Mouse (Mus musculus) gastrocnemius, postnatal 10 days (tissue): Measurements from ENCODE around the gene Ccnf. TPM values are rescaled to one million over a fixed set of nuclear protein-coding genes. Genes with fewer than 3 reads are reported as not detected.

Experiments used
- DNase-seq: peaks from one replicate; pipeline ENCODE4 v3.0.0; 2021; ENCODE audit warnings: mixed read lengths
- microRNA-seq, 2 experiments: library from miRNA; unstranded; fragments of <30 nt; microRNA quantifications; one replicate each; pipeline ENCODE4 v1.2.0; 2021
- total RNA-seq, 2 experiments: library from RNA; stranded (reverse); gene quantifications; 2 replicates each; pipeline ENCODE4 v1.2.3; 2021

Gene Ccnf
- total RNA-seq, 2 experiments from 2014 or later: 5.0 to 8.2 TPM

DNA sequence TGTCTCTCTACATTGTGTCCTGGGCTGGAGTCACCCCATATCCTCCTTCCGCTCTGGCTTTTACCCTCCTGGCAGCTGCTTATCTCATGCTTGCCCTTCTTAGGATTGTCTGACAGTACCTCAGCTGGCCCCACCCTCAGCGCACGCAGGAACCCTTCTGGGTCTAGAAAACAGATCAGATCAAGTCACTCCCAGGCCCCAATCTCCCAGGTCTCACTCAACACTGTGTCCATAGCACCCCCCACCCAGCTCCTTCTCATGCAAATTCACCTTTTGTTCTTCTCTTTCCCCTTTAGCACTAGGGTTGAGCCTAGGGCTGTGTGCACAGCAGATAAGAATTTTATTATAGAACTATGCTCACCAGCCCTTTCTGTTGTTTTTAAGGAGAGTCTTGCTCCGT is 48.2 kb downstream of the Ccnf start:
- no peak for DNase-seq

DNA sequence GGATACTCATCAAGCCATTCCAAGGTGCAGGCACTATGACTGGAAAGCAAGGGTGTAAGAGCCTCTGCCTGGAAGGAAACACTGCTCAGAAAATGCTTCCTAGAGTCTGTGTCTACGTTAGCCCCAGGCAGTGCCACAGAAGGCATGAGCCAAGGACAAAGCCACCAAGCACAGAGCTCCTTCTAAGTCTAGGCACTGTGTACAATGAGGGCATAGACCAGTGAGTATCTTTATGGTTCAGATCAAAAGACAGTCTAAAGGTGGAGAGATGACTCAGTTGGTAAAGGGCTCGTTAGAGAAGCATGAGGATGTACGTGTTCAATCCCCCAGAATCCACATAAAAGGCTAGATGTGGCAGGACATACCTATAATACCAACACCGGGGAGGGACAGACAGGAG is 50.2 kb downstream of the Ccnf start:
- DNase-seq: no peak

GRCm38 (mm10) chr17:24199741-24200140 is 51.5 kb downstream of the Ccnf start:
- no peak for DNase-seq

DNA sequence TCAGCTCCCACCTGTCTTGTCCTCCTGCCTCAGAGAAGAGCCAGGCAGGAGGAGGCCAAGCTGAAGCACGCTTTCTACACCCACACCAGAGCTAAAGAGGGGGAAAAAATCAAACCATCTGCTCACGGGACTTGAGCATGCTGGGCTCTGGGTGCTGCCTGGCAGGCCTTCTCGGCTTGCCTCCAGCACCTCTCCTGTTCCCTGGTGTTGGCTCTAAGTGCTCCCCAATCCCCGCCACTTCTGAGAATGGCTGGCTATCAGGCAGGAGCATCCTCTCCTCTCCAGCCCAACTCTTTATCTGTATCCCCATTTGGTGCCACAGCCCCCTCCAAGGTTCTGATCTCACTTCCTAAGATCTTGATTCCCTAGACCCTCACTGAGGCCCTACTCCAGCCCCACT is 52.0 kb downstream of the Ccnf start:
- no peak for DNase-seq

DNA sequence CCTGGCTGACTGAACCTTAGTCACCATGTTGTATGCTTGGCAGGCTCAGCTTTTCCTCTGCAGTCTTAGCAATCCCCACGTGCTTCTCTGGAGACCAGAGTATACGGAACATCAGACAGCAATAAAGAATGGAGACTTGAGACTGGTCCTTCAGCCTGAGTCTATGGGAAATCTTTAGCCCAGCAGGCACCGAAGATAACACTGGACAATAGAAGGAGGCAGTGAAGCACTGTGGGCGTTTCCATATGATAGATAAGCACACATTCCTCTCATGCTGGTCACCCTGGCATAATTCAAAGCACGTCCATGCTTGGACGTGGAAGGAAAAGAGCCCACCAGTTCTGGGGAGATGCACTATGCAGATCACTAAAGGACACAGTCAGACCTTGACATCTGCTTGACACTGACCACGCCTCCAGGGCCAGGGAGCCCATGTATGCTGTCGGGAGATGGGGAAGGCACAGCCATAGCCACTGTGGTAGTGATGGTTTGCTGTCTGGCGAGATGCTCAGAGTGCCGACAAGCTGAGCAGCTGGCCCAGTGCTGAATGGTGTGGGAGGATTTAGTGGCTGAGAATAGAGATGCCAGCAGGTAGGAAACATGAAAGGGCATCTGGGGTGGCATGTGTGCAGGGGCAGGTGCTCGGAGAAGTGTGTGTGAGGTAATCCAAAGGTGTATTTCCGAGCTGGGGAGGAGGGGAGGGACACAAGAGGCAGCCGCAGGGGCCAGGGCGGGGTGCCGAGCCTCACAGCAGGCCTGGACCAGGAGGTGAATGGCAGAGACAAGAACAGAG is 54.1 kb downstream of the Ccnf start:
- no peak for DNase-seq

DNA sequence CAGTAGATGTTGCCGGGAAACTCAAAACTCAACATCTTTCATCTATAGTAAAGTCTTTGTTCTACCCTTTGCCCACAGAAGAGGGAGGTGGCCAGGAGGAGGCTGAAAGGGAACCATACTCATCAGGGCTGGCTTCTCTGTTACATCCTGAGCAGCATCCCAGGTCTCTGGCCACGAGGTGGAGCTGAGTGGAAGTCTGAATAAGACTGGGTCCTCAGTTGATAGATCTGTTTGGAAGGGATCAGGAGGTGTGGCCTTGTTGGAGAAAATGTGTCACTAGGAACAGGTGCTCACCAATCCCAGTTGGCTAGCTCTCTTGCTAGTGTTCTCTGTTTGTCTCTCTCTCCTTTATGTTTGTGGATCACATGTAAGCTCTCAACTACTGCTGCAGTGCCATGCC is 55.9 kb downstream of the Ccnf start:
- no peak for DNase-seq

DNA sequence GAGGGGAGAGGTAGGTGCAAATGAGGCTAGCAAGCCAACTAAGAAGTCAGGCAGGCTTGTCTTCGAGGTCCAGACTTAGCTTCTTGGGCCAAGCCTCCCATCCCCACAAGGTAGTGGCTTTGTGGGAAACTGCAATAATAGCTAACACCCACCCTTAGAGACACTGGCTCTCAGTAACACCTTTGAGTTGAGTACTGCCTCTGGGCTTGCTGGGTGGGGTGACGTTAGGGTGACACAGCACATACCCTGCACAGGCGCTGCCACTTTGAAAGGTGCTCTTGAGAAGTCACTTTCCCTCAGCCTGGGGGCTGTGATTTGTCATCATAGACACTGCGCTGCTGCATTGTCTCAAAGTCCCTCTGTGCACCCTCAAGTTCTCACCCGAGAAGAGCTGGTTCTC is 57.5 kb downstream of the Ccnf start:
- DNase-seq: no peak

GRCm38 (mm10) chr17:24193268-24193667 is 58.0 kb downstream of the Ccnf start:
- no peak for DNase-seq

- DNase-seq: no peak
These were observed 58.4 kb downstream of the Ccnf start for GRCm38 (mm10) chr17:24192848-24193247.

DNA sequence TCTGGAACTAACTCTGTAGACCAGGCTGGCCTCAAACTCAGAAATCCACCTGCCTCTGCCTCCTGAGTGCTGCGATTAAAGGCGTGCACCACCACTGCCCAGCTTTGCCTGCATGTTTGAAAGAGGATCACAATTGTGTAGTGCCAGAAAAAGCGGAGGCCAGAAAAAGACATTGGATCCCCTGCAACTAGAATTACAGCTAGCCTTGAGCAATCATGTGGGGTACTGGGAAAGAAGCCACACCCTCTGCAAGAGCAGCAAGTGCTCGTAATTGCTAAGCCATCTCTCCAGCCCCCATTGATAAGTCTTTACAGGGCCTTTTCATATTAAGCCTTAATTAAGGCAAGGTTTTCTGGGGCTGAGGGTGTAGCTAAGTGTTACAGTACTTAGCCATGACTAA is 59.8 kb downstream of the Ccnf start:
- no peak for DNase-seq

DNA sequence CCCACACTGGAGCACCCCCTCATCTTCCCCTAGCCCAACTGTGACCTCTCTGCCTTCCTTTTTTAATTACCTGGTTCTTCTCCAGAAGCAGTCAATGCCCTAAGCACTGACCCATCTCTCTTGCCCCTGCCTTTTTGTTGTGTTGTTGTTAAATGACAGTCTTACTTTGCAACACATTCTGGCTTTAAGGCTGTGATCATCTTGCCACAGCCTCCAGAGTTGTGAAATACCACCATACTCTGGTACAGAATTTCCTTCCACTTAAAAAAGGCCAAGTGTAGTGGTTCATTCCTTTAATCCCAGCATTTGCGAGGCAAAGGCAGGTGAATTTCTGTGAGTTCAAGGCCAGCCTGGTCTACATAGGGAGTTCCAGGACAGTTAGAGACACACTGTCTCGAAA is 60.4 kb downstream of the Ccnf start:
- DNase-seq: no peak

- no peak for DNase-seq
These were observed 77.0 kb downstream of the Ccnf start for GRCm38 (mm10) chr17:24174259-24174658.

DNA sequence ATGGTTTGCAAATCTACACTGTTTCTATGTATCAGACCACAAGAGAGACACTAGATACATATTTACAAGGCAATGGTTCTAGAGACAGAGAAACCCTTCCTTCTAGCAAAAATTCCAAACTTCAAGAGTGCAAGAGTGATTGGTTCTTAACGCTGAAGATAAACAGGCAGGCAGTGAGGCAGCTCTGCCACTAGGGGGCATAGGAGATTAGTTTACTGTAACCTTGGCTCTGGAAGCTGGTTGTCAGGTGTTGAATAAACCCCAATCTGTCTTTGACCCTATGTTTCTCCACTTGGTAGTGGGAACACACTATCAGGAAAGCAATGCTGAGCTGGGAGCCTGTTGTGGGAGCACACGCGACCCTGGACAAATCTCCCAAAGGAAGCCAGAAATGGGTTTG is 77.9 kb downstream of the Ccnf start:
- DNase-seq: peak; percentile 66

Small RNAs within 50 kb of the gene (microRNA-seq; reads per million reads assigned to microRNA genes)
- gene Mir5134 (0 to 0.32 reads per million in 2 experiments), gene Mir6965 (0 to 0.64 reads per million in 2 experiments)

Other genes with a start within 250 kb of the Ccnf start
- not detected for gene Prss27, start 213.3 kb downstream of the Ccnf start, total RNA-seq
- gene Kctd5, start 178.0 kb downstream of the Ccnf start, total RNA-seq: 10 to 100 TPM; 16.9 to 18.2 TPM
- gene Pdpk1, start 100.6 kb downstream of the Ccnf start, total RNA-seq: 10 to 100 TPM; 44.2 to 47.0 TPM
- 10 to 100 TPM; 12.0 to 16.6 TPM for gene Amdhd2, start 87.7 kb downstream of the Ccnf start, total RNA-seq
- 100 to 1,000 TPM; 180 to 191 TPM for gene Atp6v0c, start 81.8 kb downstream of the Ccnf start, total RNA-seq
- 1 to 10 TPM; 5.8 to 8.9 TPM for gene Tbc1d24, start 45.9 kb downstream of the Ccnf start, total RNA-seq
- gene Ntn3, start 42.0 kb downstream of the Ccnf start, total RNA-seq: 1 to 10 TPM; 1.6 to 2.5 TPM
- gene Tedc2, start 30.6 kb downstream of the Ccnf start, total RNA-seq: 1 to 10 TPM; 2.5 to 4.0 TPM
- gene Abca17, start 99.6 kb upstream of the Ccnf start, total RNA-seq: under 1 TPM in 1 of 2 experiments, not detected in 1; 0.05 TPM
- gene Abca3, start 100.5 kb upstream of the Ccnf start, total RNA-seq: 10 to 100 TPM; 10.2 to 11.4 TPM
- 10 to 100 TPM; 59.1 to 67.5 TPM for gene Rnps1, start 163.1 kb upstream of the Ccnf start, total RNA-seq
- 100 to 1,000 TPM; 147 to 161 TPM for gene Eci1, start 175.2 kb upstream of the Ccnf start, total RNA-seq
- gene Dnase1l2, start 191.6 kb upstream of the Ccnf start, total RNA-seq: 1 to 10 TPM in 1 of 2 experiments, under 1 TPM in 1; 0.63 to 1.7 TPM
- 10 to 100 TPM; 10.8 to 17.3 TPM for gene E4f1, start 218.8 kb upstream of the Ccnf start, total RNA-seq
- gene Pgp, start 218.9 kb upstream of the Ccnf start, total RNA-seq: 10 to 100 TPM; 34.1 to 39.2 TPM
- under 1 TPM; 0.65 to 0.73 TPM for gene Bricd5, start 222.4 kb upstream of the Ccnf start, total RNA-seq
- 10 to 100 TPM; 10.8 to 12.1 TPM for gene Mlst8, start 227.6 kb upstream of the Ccnf start, total RNA-seq
- gene Caskin1, start 237.1 kb upstream of the Ccnf start, total RNA-seq: under 1 TPM; 0.56 to 0.68 TPM